Mouse (Mus musculus) CH12.LX (cell line): Measurements from ENCODE around the gene Ftcd. TPM values are rescaled to one million over a fixed set of nuclear protein-coding genes. Genes with fewer than 3 reads are reported as not detected.

Experiments used
- DNase-seq: peaks from one replicate; pipeline ENCODE4 v3.0.0-alpha.2; 2013; ENCODE audit errors: extremely low read depth
- H3K27ac ChIP-seq: 2 replicates; pipeline ENCODE4 v1.5.1; 2012; ENCODE audit warnings: low read depth, mild to moderate bottlenecking, control low read depth, moderate library complexity; ENCODE audit not compliant: insufficient read depth
- H3K27me3 ChIP-seq: replicated peaks from 2 replicates; pipeline ENCODE3; 2012; ENCODE audit warnings: inconsistent platforms
- H3K36me3 ChIP-seq, 2 experiments: replicated peaks in 1 of 2; 2 replicates each; pipeline versions ENCODE3 to v1.6.1; 2012; ENCODE audit warnings: inconsistent platforms in 1 of 2, low read length in 1 of 2, mild to moderate bottlenecking in 1 of 2, mixed read lengths in 1 of 2, moderate library complexity in 1 of 2; ENCODE audit not compliant: control insufficient read depth in 1 of 2, insufficient read depth in 1 of 2
- H3K4me1 ChIP-seq, 2 experiments: 2 replicates each; pipeline ENCODE4 v1.6.1; 2012; ENCODE audit warnings: inconsistent platforms in 1 of 2, moderate library complexity in 1 of 2; ENCODE audit not compliant: insufficient read depth in 2 of 2, control insufficient read depth in 1 of 2
- H3K4me2 ChIP-seq: 2 replicates; pipeline ENCODE4 v1.6.1; 2012; ENCODE audit warnings: low read depth, mild to moderate bottlenecking, control low read depth; ENCODE audit not compliant: poor library complexity, insufficient read depth, severe bottlenecking
- H3K4me3 ChIP-seq, 3 experiments: fragments of 150-350 bp in 1 of 3; sonication (generic) in 1 of 3; replicated peaks in 1 of 3; 2 replicates each; pipeline versions ENCODE3 to v1.5.1; 2011 to 2012; ENCODE audit warnings: low read depth in 2 of 3, low read length in 2 of 3, mild to moderate bottlenecking in 2 of 3, moderate library complexity in 2 of 3, control low read depth in 1 of 3, improper control_type of control experiment in 1 of 3, inconsistent platforms in 1 of 3, mixed read lengths in 1 of 3; ENCODE audit not compliant: poor library complexity in 1 of 3
- H3K79me2 ChIP-seq: replicated peaks from 2 replicates; pipeline ENCODE4 v1.6.1; 2012; ENCODE audit warnings: mild to moderate bottlenecking, moderate library complexity; ENCODE audit not compliant: control insufficient read depth, poor library complexity, insufficient read depth, severe bottlenecking; ENCODE audit errors: extremely low read depth
- H3K9ac ChIP-seq: 2 replicates; pipeline ENCODE4 v1.6.1; 2012; ENCODE audit warnings: low read depth, mild to moderate bottlenecking, control low read depth, moderate library complexity; ENCODE audit not compliant: insufficient read depth
- H3K9me3 ChIP-seq: replicated peaks from 2 replicates; pipeline ENCODE3; 2012; ENCODE audit warnings: low read length, inconsistent platforms, mixed read lengths
- CHD2 ChIP-seq: IDR thresholded peaks from 2 replicates; pipeline ENCODE4 v1.6.1; 2011; ENCODE audit warnings: low read length, improper control_type of control experiment
- CTCF ChIP-seq, 2 experiments: IDR thresholded peaks in 1 of 2; conservative IDR thresholded peaks in 1 of 2; 2 replicates each; pipeline ENCODE4 v1.5.1; 2011 to 2012; ENCODE audit warnings: low read depth in 2 of 2, low read length in 2 of 2, improper control_type of control experiment in 1 of 2, inconsistent platforms in 1 of 2, mild to moderate bottlenecking in 1 of 2, moderate library complexity in 1 of 2
- E2F4 ChIP-seq: IDR thresholded peaks from 2 replicates; pipeline ENCODE4 v1.6.1; 2011; ENCODE audit warnings: low read depth, low read length, improper control_type of control experiment; ENCODE audit not compliant: insufficient replicate concordance
- ETS1 ChIP-seq: conservative IDR thresholded peaks from 2 replicates; pipeline ENCODE4 v1.6.1; 2012; ENCODE audit warnings: low read depth, mild to moderate bottlenecking, inconsistent platforms, low read length, improper control_type of control experiment, moderate library complexity
- GABPA ChIP-seq: IDR thresholded peaks from 2 replicates; pipeline ENCODE4 v1.6.1; 2012; ENCODE audit warnings: low read depth, low read length, improper control_type of control experiment, inconsistent platforms; ENCODE audit not compliant: insufficient replicate concordance
- IRF4 ChIP-seq: IDR thresholded peaks from 2 replicates; pipeline ENCODE4 v1.6.1; 2014; ENCODE audit warnings: low read depth, mild to moderate bottlenecking, inconsistent platforms, low read length, improper control_type of control experiment
- JUN ChIP-seq: IDR thresholded peaks from 2 replicates; pipeline ENCODE4 v1.6.1; 2011; ENCODE audit warnings: low read depth, mild to moderate bottlenecking, low read length, improper control_type of control experiment, moderate library complexity; ENCODE audit not compliant: insufficient read depth
- MAZ ChIP-seq: IDR thresholded peaks from 2 replicates; pipeline ENCODE4 v1.6.1; 2012; ENCODE audit warnings: low read depth, mild to moderate bottlenecking, inconsistent platforms, low read length, improper control_type of control experiment, moderate library complexity
- MEF2A ChIP-seq: IDR thresholded peaks from 2 replicates; pipeline ENCODE4 v1.6.1; 2014; ENCODE audit warnings: low read depth, mild to moderate bottlenecking, inconsistent platforms, low read length, improper control_type of control experiment, borderline replicate concordance
- MXI1 ChIP-seq: IDR thresholded peaks from 2 replicates; pipeline ENCODE4 v1.6.1; 2011; ENCODE audit warnings: mild to moderate bottlenecking, low read depth, low read length, improper control_type of control experiment
- MYC ChIP-seq: IDR thresholded peaks from 2 replicates; pipeline ENCODE4 v1.6.1; 2011; ENCODE audit warnings: low read depth, mild to moderate bottlenecking, improper control_type of control experiment, low read length
- NRF1 ChIP-seq: IDR thresholded peaks from 2 replicates; pipeline ENCODE4 v1.6.1; 2014; ENCODE audit warnings: low read depth, mild to moderate bottlenecking, inconsistent platforms, low read length, improper control_type of control experiment, moderate library complexity
- PAX5 ChIP-seq: IDR thresholded peaks from 2 replicates; pipeline ENCODE4 v1.6.1; 2012; ENCODE audit warnings: low read length, inconsistent platforms, mixed read lengths
- POLR2A ChIP-seq: IDR thresholded peaks from 2 replicates; pipeline ENCODE4 v1.6.1; 2011; ENCODE audit warnings: low read depth, mild to moderate bottlenecking, improper control_type of control experiment, low read length
- POLR2AphosphoS2 ChIP-seq: IDR thresholded peaks from 2 replicates; pipeline ENCODE4 v1.6.1; 2011; ENCODE audit warnings: low read depth, low read length, improper control_type of control experiment
- RAD21 ChIP-seq: IDR thresholded peaks from 2 replicates; pipeline ENCODE4 v1.6.1; 2011; ENCODE audit warnings: low read depth, mild to moderate bottlenecking, low read length, improper control_type of control experiment, moderate library complexity
- RCOR1 ChIP-seq: conservative IDR thresholded peaks from 2 replicates; pipeline ENCODE4 v1.6.1; 2012; ENCODE audit warnings: low read depth, mild to moderate bottlenecking, inconsistent platforms, low read length, improper control_type of control experiment
- SIN3A ChIP-seq: IDR thresholded peaks from 2 replicates; pipeline ENCODE4 v1.6.1; 2012; ENCODE audit warnings: low read length, improper control_type of control experiment, inconsistent platforms
- UBTF ChIP-seq: IDR thresholded peaks from 2 replicates; pipeline ENCODE4 v1.6.1; 2012; ENCODE audit warnings: low read depth, mild to moderate bottlenecking, inconsistent platforms, low read length, improper control_type of control experiment, moderate library complexity
- USF1 ChIP-seq: IDR thresholded peaks from 2 replicates; pipeline ENCODE4 v1.6.1; 2014; ENCODE audit warnings: low read depth, mild to moderate bottlenecking, inconsistent platforms, low read length, improper control_type of control experiment
- USF2 ChIP-seq: conservative IDR thresholded peaks from 2 replicates; pipeline ENCODE4 v1.6.1; 2011; ENCODE audit warnings: low read depth, low read length, improper control_type of control experiment
- ZKSCAN1 ChIP-seq: IDR thresholded peaks from 2 replicates; pipeline ENCODE4 v1.6.1; 2012; ENCODE audit warnings: low read depth, inconsistent platforms, low read length, improper control_type of control experiment, borderline replicate concordance
- ZMIZ1 ChIP-seq: IDR thresholded peaks from 2 replicates; pipeline ENCODE4 v1.6.1; 2012; ENCODE audit warnings: low read depth, mild to moderate bottlenecking, inconsistent platforms, low read length, improper control_type of control experiment
- dilution Hi-C: fragments of 300-500 bp; cut with MboI; formaldehyde crosslinking; loops from 2 replicates; pipeline ENCODE4 v1.14.3; 2020; ENCODE audit warnings: low sequenced_read_pairs; ENCODE audit not compliant: extremely low pct_unique_long_range_greater_than_20kb, extremely low pct_ligation_motif_present
- in situ Hi-C: fragments of 300-500 bp; cut with MboI; formaldehyde crosslinking; loops from 3 replicates; pipeline ENCODE4 v1.14.3; 2019; ENCODE audit warnings: low sequenced_read_pairs, low pct_ligation_motif_present, low pct_unique_long_range_greater_than_20kb, mixed read lengths
- polyA plus RNA-seq: library from polyadenylated mRNA; unstranded; fragments of >175 nt; gene quantifications from 2 replicates; pipeline ENCODE4 v1.2.1, GENCODE M21; 2012; ENCODE audit warnings: low read depth; ENCODE audit not compliant: insufficient read length
- total RNA-seq, 2 experiments: library from RNA; depleted of rRNA; stranded (reverse); fragments of 300-350 nt in 1 of 2; fragments of >200 nt in 1 of 2; gene quantifications; 2 replicates each; pipeline ENCODE4 v1.2.3; 2012 to 2014

Ftcd gene
- not detected in 2 replicates for total RNA-seq (2012; rRNA removed)
- total RNA-seq (2014; rRNA removed): not detected in 2 replicates
- not detected in 2 replicates for polyA plus RNA-seq

DNA sequence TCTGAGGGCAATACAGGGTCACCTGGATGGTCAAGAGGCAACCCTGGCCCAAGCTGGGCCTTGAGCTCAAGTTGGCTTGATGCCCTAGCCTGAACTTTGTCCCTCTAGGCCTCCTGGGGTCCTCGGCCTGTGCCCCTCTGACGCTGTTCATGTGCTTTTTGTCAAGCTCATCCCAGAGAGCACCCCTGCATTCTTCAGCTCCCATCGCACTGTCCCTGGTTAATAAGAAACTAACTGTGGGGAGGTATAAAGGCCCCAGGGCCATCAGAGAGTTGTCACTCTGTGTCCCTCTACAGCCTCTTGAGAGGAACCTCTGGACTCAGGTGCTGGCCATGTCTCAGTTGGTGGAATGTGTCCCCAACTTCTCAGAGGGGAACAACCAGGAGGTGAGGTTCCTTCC, at the start of gene Ftcd:
Gene Ftcd, plus strand, starts transcription at position 275 of the 400 bp plus-strand sequence.
- H3K9me3 ChIP-seq: no peaks in the 10 kb centered on the region
- no peak for DNase-seq
- in situ Hi-C loops (no loop called here), dilution Hi-C loops (no loop called here)
- H3K79me2 ChIP-seq: no peaks in the 10 kb centered on the region
- H3K4me2 ChIP-seq: no peak within 1 kb of the TSS
- H3K4me1 ChIP-seq: peaks cover 0 to 3% of the 10 kb centered on the region in 2 experiments; a peak in 2 of 4 replicates
- H3K4me3 ChIP-seq: no peak within 1 kb of the TSS
- H3K36me3 ChIP-seq: no peaks in the 10 kb centered on the region
- peaks cover 52% of the 10 kb centered on the region for H3K27me3 ChIP-seq
- TF ChIP-seq ZMIZ1 (no peak), USF2 (no peak), UBTF (no peak), SIN3A (no peak), MEF2A (no peak), CTCF (conservative IDR thresholded peaks at IDR 0.05 in 1 of 2, IDR thresholded peaks at IDR 0.05 in 1 of 2; ENCODE audit: low read depth in 2 of 2, low read length in 2 of 2) (no peak), MXI1 (no peak), ETS1 (no peak), USF1 (no peak), POLR2AphosphoS2 (no peak), PAX5 (no peak), CHD2 (no peak), RCOR1 (no peak), RAD21 (no peak), E2F4 (no peak), NRF1 (no peak)
- no peak within 1 kb of the TSS for H3K9ac ChIP-seq
- H3K27ac ChIP-seq: no peak within 1 kb of the TSS

DNA sequence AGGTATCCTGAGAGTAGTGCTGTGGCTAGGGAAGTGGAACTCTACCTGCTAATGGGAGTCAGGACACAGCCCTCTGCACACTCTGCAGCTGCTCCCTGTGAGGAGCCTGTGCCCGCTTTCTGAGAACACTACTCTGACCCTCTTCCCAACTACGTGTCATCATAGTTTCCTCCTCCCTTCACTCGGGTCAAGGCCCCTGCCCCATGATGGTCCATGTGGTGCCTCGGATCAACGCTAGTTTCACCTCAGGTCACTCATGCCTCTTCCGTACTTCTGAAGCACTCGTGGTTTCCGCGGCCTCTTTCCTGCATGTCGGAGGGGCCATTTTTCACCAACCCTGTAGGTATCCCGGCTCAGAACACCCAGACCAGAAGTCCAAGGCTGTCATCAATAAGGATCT, 44.5 kb upstream of the Ftcd start:
- dilution Hi-C loops: no loop called here
- H3K27ac ChIP-seq: no peak overlapping the region
- TF ChIP-seq CTCF (conservative IDR thresholded peaks at IDR 0.05 in 1 of 2, IDR thresholded peaks at IDR 0.05 in 1 of 2; ENCODE audit: low read depth in 2 of 2, low read length in 2 of 2) (no peak), MYC (0 out of 2 replicates have a peak, but pooled peaks have one; percentile 13), IRF4 (no peak), GABPA (no peak), POLR2A (no peak), JUN (no peak), MAZ (no peak), ZKSCAN1 (no peak)
- H3K79me2 ChIP-seq: 0 out of 2 replicates have a peak, but pooled peaks cover 2% of the 10 kb centered on the region
- H3K4me2 ChIP-seq: peak overlapping the region; percentile 47
- H3K9me3 ChIP-seq: no peaks in the 10 kb centered on the region
- peaks cover 2 to 28% of the 10 kb centered on the region in 2 experiments; a peak in 2 of 4 replicates for H3K4me1 ChIP-seq
- 0 out of 2 replicates have a peak overlapping the region, but pooled peaks have one; percentile 5 for H3K9ac ChIP-seq
- H3K36me3 ChIP-seq: peaks cover 25 to 31% of the 10 kb centered on the region in 2 experiments
- H3K27me3 ChIP-seq: no peaks in the 10 kb centered on the region
- peak overlapping the region; percentile 63 to 90 (median 69) for H3K4me3 ChIP-seq
- no peak for DNase-seq
- in situ Hi-C loops: loop anchor here (10.0 kb wide), 1 partner anchor 56 kb away; no protein-coding TSS in a partner anchor
